Mouse (Mus musculus) kidney, adult 2 months (tissue): ENCODE measurements around the gene Zfp174.
"Not testable (repeated sequence)": the region's sequence is repeated elsewhere in the genome, so short reads cannot be mapped to it uniquely, and the experiment has no call there.

Experiments used
- CTCF ChIP-seq: fragments of 200-500 bp; conservative IDR thresholded peaks from 2 replicates; pipeline ENCODE4 v1.5.1; 2011; ENCODE audit warnings: low read depth, mild to moderate bottlenecking, control low read depth, low read length, moderate library complexity, mixed read lengths; ENCODE audit not compliant: insufficient read depth, insufficient read length
- POLR2A ChIP-seq: fragments of 200-500 bp; IDR thresholded peaks from one replicate; pipeline ENCODE4 v1.6.1; 2011; ENCODE audit warnings: low read depth, low read length, control low read depth

GRCm38 (mm10) chr16:3814667-3815066, 32.4 kb upstream of the Zfp174 start:
- not testable (repeated sequence) for TF ChIP-seq CTCF, POLR2A
